In the genomic region with DNA sequence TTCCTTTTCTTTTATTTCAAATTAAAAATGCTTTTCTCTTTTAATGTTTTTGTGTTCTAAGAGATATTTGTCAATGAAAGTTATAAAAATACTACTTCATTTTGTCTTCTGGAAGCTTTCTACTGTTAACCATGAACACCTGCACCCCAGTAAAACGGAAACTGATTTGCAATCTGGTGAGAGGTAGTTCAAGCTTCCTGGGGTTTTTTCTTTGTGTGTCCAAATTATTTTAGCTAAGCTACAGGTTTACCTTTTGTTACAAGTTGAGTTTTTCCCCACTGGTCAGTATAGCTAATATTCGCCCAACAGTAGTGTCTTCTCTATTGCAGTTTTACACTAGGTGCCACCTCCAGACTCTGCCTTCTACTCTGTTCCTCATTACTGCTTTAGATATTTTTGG, we compare ENCODE assay signal across 31 mouse cellular contexts.
"Had no signal": no experiment of that assay in that cellular context is flagged by ENCODE, and none has a peak within 500 bp of the region (broad histone marks: within the 10 kb centered on the region; RNA-seq: fewer than 3 reads in every experiment).

No protein-coding gene starts in this region.

- H3K27ac ChIP-seq: limb, embryonic 10.5 days; limb, embryonic 12.5 days; limb, embryonic 13.5 days; limb, embryonic 15.5 days; liver, embryonic 12.5 days; liver, embryonic 13.5 days; liver, embryonic 14.5 days; liver, embryonic 15.5 days; lung, embryonic 15.5 days; macrophage; midbrain, embryonic 10.5 days; midbrain, embryonic 12.5 days; midbrain, embryonic 13.5 days; midbrain, embryonic 15.5 days had no signal

- H3K4me1 ChIP-seq: limb, embryonic 10.5 days; limb, embryonic 12.5 days; limb, embryonic 13.5 days; limb, embryonic 15.5 days; liver, embryonic 12.5 days; liver, embryonic 13.5 days; liver, embryonic 15.5 days; lung, embryonic 15.5 days; midbrain, embryonic 10.5 days; midbrain, embryonic 12.5 days; midbrain, embryonic 13.5 days had no signal

- H3K4me2 ChIP-seq: limb, embryonic 12.5 days; limb, embryonic 13.5 days; limb, embryonic 15.5 days; liver, embryonic 11.5 days; liver, embryonic 12.5 days; liver, embryonic 13.5 days; liver, embryonic 15.5 days; lung, embryonic 14.5 days; lung, embryonic 15.5 days; midbrain, embryonic 11.5 days; midbrain, embryonic 12.5 days; midbrain, embryonic 13.5 days; midbrain, embryonic 15.5 days had no signal

- H3K9me3 ChIP-seq: limb, embryonic 10.5 days; limb, embryonic 12.5 days; limb, embryonic 13.5 days; limb, embryonic 15.5 days; liver, embryonic 12.5 days; liver, embryonic 13.5 days; liver, embryonic 15.5 days; lung, embryonic 15.5 days; megakaryocyte, embryonic 14.5 days; midbrain, embryonic 10.5 days; midbrain, embryonic 12.5 days; midbrain, embryonic 13.5 days; midbrain, embryonic 15.5 days had no signal

- ATAC-seq: liver, embryonic 12.5 days; liver, postnatal 0 days; lung, postnatal 0 days; midbrain, embryonic 13.5 days; midbrain, embryonic 15.5 days; midbrain, embryonic 16.5 days had no signal

- H3K4me3 ChIP-seq: limb, embryonic 10.5 days; limb, embryonic 12.5 days; limb, embryonic 13.5 days; limb, embryonic 15.5 days; liver, embryonic 12.5 days; liver, embryonic 13.5 days; liver, embryonic 15.5 days; lung, embryonic 15.5 days; megakaryocyte, embryonic 14.5 days; midbrain, embryonic 10.5 days; midbrain, embryonic 12.5 days; midbrain, embryonic 13.5 days; midbrain, embryonic 15.5 days; myocyte had no signal

- H3K9ac ChIP-seq: limb, embryonic 12.5 days; limb, embryonic 13.5 days; limb, embryonic 15.5 days; liver, embryonic 12.5 days; liver, embryonic 13.5 days; liver, embryonic 14.5 days; liver, embryonic 15.5 days; liver, postnatal 0 days; lung, embryonic 14.5 days; lung, embryonic 15.5 days; midbrain, embryonic 12.5 days; midbrain, embryonic 13.5 days; midbrain, embryonic 15.5 days had no signal

- H3K27me3 ChIP-seq: limb, embryonic 12.5 days; limb, embryonic 13.5 days; limb, embryonic 15.5 days; liver, embryonic 12.5 days; liver, embryonic 13.5 days; liver, embryonic 15.5 days; lung, embryonic 15.5 days; megakaryocyte, embryonic 14.5 days; midbrain, embryonic 12.5 days; midbrain, embryonic 13.5 days; midbrain, embryonic 15.5 days had no signal

- DNase-seq: left cerebral cortex, postnatal 4 days; liver; liver, embryonic 13.5 days; liver, postnatal 0 days; lung, adult 18-20 months; lung, adult 2 months; lung, embryonic 14.5 days; lung, postnatal 10 days; lung, postnatal 14 days; lung, postnatal 36 days; lung, postnatal 4 days; midbrain, embryonic 14.5 days had no signal

- H3K36me3 ChIP-seq: liver, embryonic 12.5 days; liver, embryonic 13.5 days; liver, embryonic 15.5 days; midbrain, embryonic 15.5 days had no signal
